Mouse (Mus musculus) megakaryocyte, embryonic 14.5 days (primary cell): ENCODE measurements around the gene Vwde. TPM values are rescaled to one million over a fixed set of nuclear protein-coding genes. Genes with fewer than 3 reads are reported as not detected.

ENCODE experiments used
- H3K27me3 ChIP-seq: replicated peaks from 2 replicates; pipeline ENCODE3; 2012; ENCODE audit warnings: inconsistent platforms
- H3K36me3 ChIP-seq: replicated peaks from 2 replicates; pipeline ENCODE3; 2012; ENCODE audit warnings: low read length, inconsistent platforms, mixed read lengths
- H3K4me1 ChIP-seq: 2 replicates; pipeline ENCODE4 v1.6.1; 2012; ENCODE audit warnings: inconsistent platforms
- H3K4me3 ChIP-seq: replicated peaks from 2 replicates; pipeline ENCODE3; 2012; ENCODE audit warnings: moderate library complexity, mild to moderate bottlenecking, inconsistent platforms
- H3K9me3 ChIP-seq: 2 replicates; pipeline ENCODE4 v1.6.1; 2012; ENCODE audit warnings: inconsistent platforms
- FLI1 ChIP-seq: IDR thresholded peaks from 2 replicates; pipeline ENCODE4 v1.6.1; 2012; ENCODE audit warnings: low read length, inconsistent platforms, mixed read lengths
- GATA1 ChIP-seq: IDR thresholded peaks from 3 replicates; pipeline ENCODE4 v1.6.1; 2012; ENCODE audit warnings: mixed read lengths, low read length, inconsistent platforms, borderline replicate concordance
- polyA plus RNA-seq: library from polyadenylated mRNA; stranded (reverse); fragments of >175 nt; gene quantifications from 2 replicates; pipeline ENCODE4 v1.2.3, GENCODE M21; 2012; ENCODE audit warnings: low replicate concordance; ENCODE audit not compliant: insufficient read depth

Gene Vwde
- polyA plus RNA-seq, result not detected in 2 replicates

DNA sequence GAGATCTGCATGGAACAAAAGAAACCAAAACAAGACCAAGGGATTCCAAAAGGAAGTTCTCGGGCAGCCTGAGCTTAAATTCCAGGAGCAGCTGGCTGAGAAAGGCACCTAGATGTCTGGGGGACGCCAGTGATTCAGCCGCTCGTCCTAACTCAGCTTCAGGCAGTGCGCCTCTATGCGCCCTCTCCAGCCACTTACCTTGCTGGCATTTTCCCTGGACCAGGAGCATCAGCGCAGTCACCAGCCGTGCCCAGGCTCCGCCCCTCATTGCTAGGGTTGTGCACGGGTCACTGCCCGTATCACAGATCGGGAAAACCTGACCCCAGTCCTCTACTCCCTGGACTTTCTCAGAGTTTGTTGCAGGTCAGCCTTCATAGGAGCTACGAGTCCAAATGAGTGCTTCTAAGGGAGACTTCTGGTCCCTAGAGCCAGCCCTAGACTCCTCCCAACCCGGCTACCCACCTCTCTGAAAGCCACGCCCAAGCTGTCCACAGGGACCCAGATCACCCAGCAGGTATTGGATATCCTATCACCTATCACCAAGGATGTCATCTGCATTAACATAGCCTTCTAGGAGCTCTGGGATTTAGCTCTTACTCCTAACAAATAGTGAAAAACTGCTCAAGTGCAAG, at the start of gene Vwde:
Vwde (minus strand) TSS at position 370 of the 632 bp plus-strand sequence.
- peaks cover 3% of the 10 kb centered on the region; the same call in 1 of the 2 replicates for H3K4me1 ChIP-seq
- TF ChIP-seq GATA1 (no peak), FLI1 (no peak)
- H3K9me3 ChIP-seq, result no peaks in the 10 kb centered on the region; the same call in 1 of the 2 replicates
- H3K36me3 ChIP-seq, result no peaks in the 10 kb centered on the region
- no peaks in the 10 kb centered on the region for H3K27me3 ChIP-seq
- H3K4me3 ChIP-seq, result peak within 1 kb of the TSS; percentile 77

DNA sequence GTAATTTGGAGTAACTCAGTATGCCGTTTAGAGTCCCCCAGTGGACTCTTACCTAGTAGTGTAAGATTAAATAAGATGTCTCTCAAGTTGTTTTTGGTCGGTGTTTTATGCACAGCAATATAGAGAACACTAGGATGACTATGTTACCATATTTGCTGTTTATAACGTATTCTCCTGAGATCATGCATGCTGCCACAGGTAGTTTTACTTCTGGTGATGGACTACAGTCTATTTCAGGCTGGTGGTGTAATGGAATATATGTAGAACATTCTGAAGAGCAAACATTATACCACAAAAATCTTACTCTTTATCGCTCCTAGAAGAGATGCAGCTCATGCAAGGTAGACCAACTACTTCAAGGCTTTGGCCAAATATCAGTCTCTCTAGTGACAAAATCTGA, 30.6 kb upstream of the Vwde start:
- Histone ChIP-seq H3K27me3 (no peaks in the 10 kb centered on the region), H3K36me3 (no peaks in the 10 kb centered on the region), H3K9me3 (no peaks in the 10 kb centered on the region), H3K4me3 (no peak overlapping the region), H3K4me1 (no peaks in the 10 kb centered on the region)
- TF ChIP-seq FLI1 (no peak), GATA1 (no peak)

- TF ChIP-seq FLI1 (no peak), GATA1 (no peak)
- Histone ChIP-seq H3K27me3 (no peaks in the 10 kb centered on the region), H3K36me3 (no peaks in the 10 kb centered on the region), H3K4me1 (no peaks in the 10 kb centered on the region), H3K9me3 (no peaks in the 10 kb centered on the region), H3K4me3 (no peak overlapping the region)
These were observed 23.7 kb upstream of the Vwde start for GRCm38 (mm10) chr6:13248317-13248969.

DNA sequence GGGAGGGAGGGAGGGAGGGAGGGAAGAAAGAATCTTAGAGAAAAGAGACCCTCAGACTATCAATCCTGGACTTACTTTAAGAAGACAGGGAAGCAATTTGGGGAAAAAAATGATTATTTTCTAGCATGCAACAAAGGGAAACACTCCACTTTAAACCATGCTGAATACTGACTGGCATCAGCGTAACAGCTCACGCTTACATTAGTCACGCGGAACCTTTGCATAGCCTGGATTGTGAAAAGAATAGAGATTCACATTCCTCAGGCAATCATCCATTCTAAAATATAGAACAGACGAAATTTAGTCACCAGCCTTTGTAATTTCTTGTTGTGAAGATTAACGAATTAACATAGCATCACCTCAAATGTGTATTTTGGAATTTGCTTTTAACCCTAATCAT, 18.6 kb downstream of the Vwde start:
- H3K4me3 ChIP-seq, result no peak overlapping the region
- TF ChIP-seq GATA1 (no peak), FLI1 (no peak)

GRCm38 (mm10) chr6:13197486-13197885, 27.3 kb downstream of the Vwde start:
- no peaks in the 10 kb centered on the region for H3K36me3 ChIP-seq
- peaks cover 11% of the 10 kb centered on the region for H3K9me3 ChIP-seq
- H3K4me1 ChIP-seq, result no peaks in the 10 kb centered on the region
- H3K4me3 ChIP-seq, result no peak overlapping the region
- H3K27me3 ChIP-seq, result no peaks in the 10 kb centered on the region
- TF ChIP-seq GATA1 (no peak), FLI1 (no peak)

More for the DNA sequence above, 18.6 kb downstream of the Vwde start:
- Histone ChIP-seq H3K27me3 (no peaks in the 10 kb centered on the region), H3K4me1 (no peaks in the 10 kb centered on the region), H3K36me3 (no peaks in the 10 kb centered on the region), H3K9me3 (0 out of 2 replicates have a peak, but pooled peaks cover 1% of the 10 kb centered on the region)

- Histone ChIP-seq H3K4me3 (no peak overlapping the region), H3K27me3 (no peaks in the 10 kb centered on the region), H3K9me3 (peaks cover 4% of the 10 kb centered on the region; the same call in 1 of the 2 replicates), H3K4me1 (no peaks in the 10 kb centered on the region), H3K36me3 (no peaks in the 10 kb centered on the region)
- no peak for TF ChIP-seq GATA1
- no peak for TF ChIP-seq FLI1
These were observed 37.9 kb downstream of the Vwde start for GRCm38 (mm10) chr6:13186836-13187235.

DNA sequence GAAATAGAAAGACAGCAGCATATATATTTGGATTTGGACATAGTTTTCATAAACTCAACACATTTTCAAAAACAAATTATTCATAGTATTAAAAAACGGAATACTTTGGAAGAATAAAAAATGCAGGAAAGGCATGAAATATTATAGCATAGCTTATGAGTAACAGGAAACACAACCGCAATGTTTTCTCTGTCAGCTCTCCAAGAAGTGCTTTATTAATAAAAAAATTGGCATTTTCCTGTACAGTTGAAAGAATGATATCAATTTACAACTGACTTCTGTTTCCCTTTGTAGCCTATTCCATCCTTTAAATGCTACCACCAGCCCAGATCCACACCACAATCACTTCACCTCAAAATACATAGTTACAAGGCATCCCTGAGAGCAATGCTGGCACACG, 44.7 kb downstream of the Vwde start:
- H3K4me3 ChIP-seq, result no peak overlapping the region
- H3K27me3 ChIP-seq, result no peaks in the 10 kb centered on the region
- TF ChIP-seq FLI1 (no peak), GATA1 (no peak)
- H3K9me3 ChIP-seq, result no peaks in the 10 kb centered on the region
- no peaks in the 10 kb centered on the region for H3K36me3 ChIP-seq
- H3K4me1 ChIP-seq, result no peaks in the 10 kb centered on the region

- TF ChIP-seq FLI1 (no peak), GATA1 (no peak)
- Histone ChIP-seq H3K9me3 (no peaks in the 10 kb centered on the region), H3K4me1 (no peaks in the 10 kb centered on the region), H3K36me3 (no peaks in the 10 kb centered on the region), H3K4me3 (no peak overlapping the region), H3K27me3 (no peaks in the 10 kb centered on the region)
These were observed 55.2 kb downstream of the Vwde start for GRCm38 (mm10) chr6:13169459-13170150.

GRCm38 (mm10) chr6:13166240-13166937, 58.4 kb downstream of the Vwde start:
- TF ChIP-seq GATA1 (no peak), FLI1 (no peak)
- no peaks in the 10 kb centered on the region for H3K4me1 ChIP-seq
- no peaks in the 10 kb centered on the region for H3K36me3 ChIP-seq
- H3K27me3 ChIP-seq, result no peaks in the 10 kb centered on the region
- no peaks in the 10 kb centered on the region for H3K9me3 ChIP-seq
- no peak overlapping the region for H3K4me3 ChIP-seq
